26 mouse cellular contexts compared by ENCODE assay signal in the genomic region with DNA sequence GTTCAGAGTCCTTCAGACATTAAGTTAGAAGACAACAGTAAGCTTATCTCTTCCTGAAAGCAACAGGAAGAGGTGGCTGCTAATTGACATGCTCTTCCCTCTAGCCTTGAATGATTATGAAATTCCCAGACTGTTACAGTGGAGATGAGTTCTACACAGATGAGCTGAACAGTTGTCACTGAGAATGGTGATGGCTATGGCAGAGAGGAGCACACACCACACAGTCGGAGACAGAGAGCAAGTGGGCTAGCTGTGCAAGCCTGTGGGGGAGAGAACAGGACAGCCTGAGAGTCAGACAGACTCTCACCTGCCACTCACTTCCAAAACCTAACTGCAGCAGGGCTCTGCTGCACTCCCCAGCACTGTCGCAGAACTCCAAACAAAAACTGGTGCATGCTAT. TPM values are rescaled to one million over a fixed set of nuclear protein-coding genes. Genes with fewer than 3 reads are reported as not detected.
DNase-seq lines count a peak whose midpoint lies in the region; ATAC-seq and TF ChIP-seq lines count a peak whose summit lies in the region.
"Had no signal": no experiment of that assay in that cellular context is flagged by ENCODE, and none has a peak within 500 bp of the region (broad histone marks: within the 10 kb centered on the region; RNA-seq: fewer than 3 reads in every experiment).

No protein-coding gene starts in this region.

- peak; percentile 82 for ATAC-seq in frontal cortex, adult (ENCODE audit: low TSS enrichment)
- ATAC-seq: forebrain, embryonic 15.5 days; Patski had no signal

- no peak for DNase-seq in frontal cortex, postnatal 25 days (ENCODE audit: low spot score in 2 of 2)
- DNase-seq in layer of hippocampus, adult 2 months (ENCODE audit: low spot score in 2 of 2) = peak; percentile 25 to 50
- no peak for DNase-seq in layer of hippocampus, adult 8-10 months (ENCODE audit: low spot score in 2 of 2)
- peak; percentile 35 for DNase-seq in right cerebral cortex, adult 18-20 months
- no peak for DNase-seq in right cerebral cortex, postnatal 36 days (ENCODE audit: low spot score in 2 of 2)
- DNase-seq in heart, postnatal 36 days = no peak
- DNase-seq: adrenal gland, postnatal 10 days; adrenal gland, postnatal 36 days; B cell, adult 2 months; cerebellum, adult 11 months; cerebellum, adult 2 months; cerebellum, adult 9-11 months; cerebellum, postnatal 25 days; gastrocnemius, adult 2 months; gastrocnemius, postnatal 14 days; heart, adult 2 months; heart, postnatal 14 days had no signal

- no peak for TF ChIP-seq CTCF in layer of hippocampus, adult 2 months (conservative IDR thresholded peaks at IDR 0.05)

- intact Hi-C loops in heart, postnatal 36 days (cut with DNase I) = no loop called here

- peak overlapping the region; percentile 71 for H3K27ac ChIP-seq in layer of hippocampus, adult 2 months
- H3K27ac ChIP-seq: embryonic facial prominence, embryonic 12.5 days; embryonic facial prominence, embryonic 15.5 days; forebrain, embryonic 15.5 days; gastrocnemius, adult 2 months; heart, adult 2 months; heart, embryonic 10.5 days; heart, embryonic 13.5 days; hindbrain, embryonic 12.5 days; hindbrain, embryonic 15.5 days had no signal

- no peak overlapping the region for H3K4me3 ChIP-seq in layer of hippocampus, adult 2 months
- H3K4me3 ChIP-seq: embryonic facial prominence, embryonic 12.5 days; embryonic facial prominence, embryonic 15.5 days; forebrain, embryonic 15.5 days; gastrocnemius, adult 2 months; heart, adult 2 months; heart, embryonic 10.5 days; heart, embryonic 13.5 days; hindbrain, embryonic 12.5 days; hindbrain, embryonic 15.5 days had no signal

RNA-seq across cellular contexts. Expression of gene Zfp148, which starts 51.0 kb away (rescaled TPM):
- 100 to 1,000 TPM; 161 to 166 TPM for total RNA-seq in layer of hippocampus, adult 2 months (2021)
- 100 to 1,000 TPM; 136 to 191 (median 152) TPM for total RNA-seq in layer of hippocampus, adult 8-10 months (2022)
- total RNA-seq in heart, postnatal 36 days (2021) = 10 to 100 TPM; 37.8 to 37.9 TPM

Comparison
In these comparisons a context has a peak if more than half of its experiments do, and no peak if none do; other contexts are left out.
1. DNase-seq: peak in layer of hippocampus, adult 2 months (2 of 2) and right cerebral cortex, adult 18-20 months (single experiment); none in frontal cortex, postnatal 25 days (0 of 2), layer of hippocampus, adult 8-10 months (0 of 2), right cerebral cortex, postnatal 36 days (0 of 2) and heart, postnatal 36 days (0 of 2).